Mouse (Mus musculus): ENCODE data around the gene Krt27. TPM values are rescaled to one million over a fixed set of nuclear protein-coding genes. Genes with fewer than 3 reads are reported as not detected.

The Krt27 gene
- polyA plus RNA-seq, 1 experiment from 2014 or later: not detected

DNA sequence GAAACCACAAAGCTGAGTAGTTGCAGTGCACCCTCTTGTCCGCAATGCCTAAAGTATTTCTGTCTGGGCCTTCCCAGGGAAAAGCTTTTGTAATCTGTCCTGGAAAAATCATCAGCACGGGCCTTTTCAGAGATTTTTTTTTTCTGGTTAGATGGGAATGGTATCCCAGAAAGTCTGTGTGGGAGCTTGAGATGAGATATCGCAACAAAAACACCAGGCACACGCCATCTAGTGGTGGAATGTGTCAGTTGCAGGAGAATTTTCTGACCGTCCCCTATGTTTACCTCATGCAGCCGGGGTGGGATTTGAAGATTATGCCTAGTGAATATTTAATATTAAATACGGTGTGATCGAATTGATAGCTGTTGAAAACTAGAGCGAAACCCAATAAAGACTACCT lies 13.5 kb upstream of the Krt27 start:
- WGBS (ENCODE audit: insufficient replicate concordance): 19% methylated on average over 9 of the region's 9 CpGs
- Histone ChIP-seq H3K4me3 (ENCODE audit: low read depth, low read length) (no peak overlapping the region), H3K4me1 (ENCODE audit: control insufficient read depth, insufficient read depth, low read length) (no peaks in the 10 kb centered on the region), H3K36me3 (ENCODE audit: control insufficient read depth, insufficient read depth, low read length) (no peaks in the 10 kb centered on the region), H3K27ac (ENCODE audit: low read depth, low read length) (no peak overlapping the region), H3K9me3 (replicated peaks; ENCODE audit: control insufficient read depth, low read length) (no peaks in the 10 kb centered on the region), H3K4me2 (no peak overlapping the region), H3K9ac (ENCODE audit: low read depth, low read length) (no peak overlapping the region), H3K27me3 (ENCODE audit: control insufficient read depth, insufficient read depth, low read length) (peaks cover 5% of the 10 kb centered on the region; the same call in 1 of the 2 replicates)
- ATAC-seq (replicated peaks; ENCODE audit: insufficient number of reproducible peaks, low FRiP score, low TSS enrichment): no peak

GRCm38 (mm10) chr11:99361423-99361822 lies 10.5 kb upstream of the Krt27 start:
- no peak overlapping the region for H3K4me3 ChIP-seq (ENCODE audit: low read depth, low read length)
- H3K27me3 ChIP-seq (ENCODE audit: control insufficient read depth, insufficient read depth, low read length): peaks cover 2% of the 10 kb centered on the region; the same call in 1 of the 2 replicates
- no peak for ATAC-seq (replicated peaks; ENCODE audit: insufficient number of reproducible peaks, low FRiP score, low TSS enrichment)
- H3K9me3 ChIP-seq (replicated peaks; ENCODE audit: control insufficient read depth, low read length): no peaks in the 10 kb centered on the region
- H3K4me1 ChIP-seq (ENCODE audit: control insufficient read depth, insufficient read depth, low read length): no peaks in the 10 kb centered on the region
- 81% methylated on average over 8 of the region's 8 CpGs for WGBS (ENCODE audit: insufficient replicate concordance)
- no peak overlapping the region for H3K9ac ChIP-seq (ENCODE audit: low read depth, low read length)
- H3K36me3 ChIP-seq (ENCODE audit: control insufficient read depth, insufficient read depth, low read length): no peaks in the 10 kb centered on the region
- H3K27ac ChIP-seq (ENCODE audit: low read depth, low read length): no peak overlapping the region
- H3K4me2 ChIP-seq: no peak overlapping the region

DNA sequence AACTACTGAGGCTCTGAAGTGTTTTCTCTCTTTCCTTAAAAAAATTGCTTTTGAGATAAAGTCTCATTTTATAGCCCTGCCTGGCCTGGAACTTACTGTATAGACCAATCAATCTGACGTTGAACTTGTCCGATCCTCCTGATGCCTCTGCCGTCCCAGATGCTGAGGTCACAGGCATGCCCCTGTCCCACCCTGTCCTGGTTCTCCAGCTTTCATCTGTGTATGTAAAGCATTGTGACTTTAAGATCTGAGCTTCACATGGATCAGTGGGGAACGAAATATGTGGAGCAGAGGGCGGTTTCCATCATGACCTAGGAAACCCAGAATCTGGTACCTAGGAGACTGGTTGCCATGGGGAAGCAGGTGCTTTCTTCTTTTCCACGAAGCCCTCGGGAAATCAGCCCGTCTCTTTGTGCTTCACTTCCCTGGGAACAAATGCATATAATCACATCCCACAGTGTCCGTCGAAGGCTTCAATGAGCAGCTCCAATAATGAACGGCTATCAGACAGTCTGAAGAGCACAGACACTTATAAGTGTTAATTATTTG lies 11.5 kb downstream of the Krt27 start:
- no peak overlapping the region for H3K4me3 ChIP-seq (ENCODE audit: low read depth, low read length)
- no peaks in the 10 kb centered on the region for H3K27me3 ChIP-seq (ENCODE audit: control insufficient read depth, insufficient read depth, low read length)
- 81% methylated on average over 11 of the region's 11 CpGs for WGBS (ENCODE audit: insufficient replicate concordance)
- H3K9ac ChIP-seq (ENCODE audit: low read depth, low read length): no peak overlapping the region
- H3K4me1 ChIP-seq (ENCODE audit: control insufficient read depth, insufficient read depth, low read length): no peaks in the 10 kb centered on the region
- no peaks in the 10 kb centered on the region for H3K36me3 ChIP-seq (ENCODE audit: control insufficient read depth, insufficient read depth, low read length)
- H3K4me2 ChIP-seq: no peak overlapping the region
- H3K9me3 ChIP-seq (replicated peaks; ENCODE audit: control insufficient read depth, low read length): no peaks in the 10 kb centered on the region
- H3K27ac ChIP-seq (ENCODE audit: low read depth, low read length): no peak overlapping the region
- no peak for ATAC-seq (replicated peaks; ENCODE audit: insufficient number of reproducible peaks, low FRiP score, low TSS enrichment)

DNA sequence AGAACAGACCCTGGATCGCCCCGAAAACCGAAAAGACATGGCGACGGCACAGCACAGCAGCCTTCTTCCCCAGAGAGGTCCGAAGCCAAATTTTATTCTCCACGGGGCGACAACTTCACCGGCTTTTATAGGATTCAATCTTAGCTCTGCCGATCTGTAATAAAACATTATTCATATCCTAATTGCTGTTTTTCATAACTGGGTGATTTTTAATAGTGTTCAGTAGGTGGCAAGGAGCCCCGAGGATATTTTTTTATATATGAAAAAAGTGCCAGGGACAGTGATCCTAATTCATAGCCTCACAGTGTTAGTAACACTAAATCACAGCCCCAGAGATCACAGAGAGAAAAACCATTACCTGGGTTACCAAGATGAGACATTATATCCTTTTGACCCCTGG lies 13.0 kb downstream of the Krt27 start, which contains the start of gene Krt26:
Gene Krt26, minus strand, starts transcription at position 101 of the 400 bp plus-strand sequence.
- H3K9me3 ChIP-seq (replicated peaks; ENCODE audit: control insufficient read depth, low read length): no peaks in the 10 kb centered on the region
- H3K9ac ChIP-seq (ENCODE audit: low read depth, low read length): no peak within 1 kb of the TSS
- H3K36me3 ChIP-seq (ENCODE audit: control insufficient read depth, insufficient read depth, low read length): no peaks in the 10 kb centered on the region
- H3K4me3 ChIP-seq (ENCODE audit: low read depth, low read length): no peak within 1 kb of the TSS
- 86% methylated on average over 11 of the region's 11 CpGs for WGBS (ENCODE audit: insufficient replicate concordance)
- H3K4me2 ChIP-seq: no peak within 1 kb of the TSS
- no peak within 1 kb of the TSS for H3K27ac ChIP-seq (ENCODE audit: low read depth, low read length)
- ATAC-seq (replicated peaks; ENCODE audit: insufficient number of reproducible peaks, low FRiP score, low TSS enrichment): no peak
- H3K27me3 ChIP-seq (ENCODE audit: control insufficient read depth, insufficient read depth, low read length): no peaks in the 10 kb centered on the region
- H3K4me1 ChIP-seq (ENCODE audit: control insufficient read depth, insufficient read depth, low read length): no peaks in the 10 kb centered on the region

GRCm38 (mm10) chr11:99333426-99333825 lies 17.5 kb downstream of the Krt27 start:
- Histone ChIP-seq H3K4me2 (no peak overlapping the region), H3K4me1 (ENCODE audit: control insufficient read depth, insufficient read depth, low read length) (no peaks in the 10 kb centered on the region), H3K9ac (ENCODE audit: low read depth, low read length) (no peak overlapping the region), H3K27me3 (ENCODE audit: control insufficient read depth, insufficient read depth, low read length) (no peaks in the 10 kb centered on the region), H3K36me3 (ENCODE audit: control insufficient read depth, insufficient read depth, low read length) (no peaks in the 10 kb centered on the region), H3K9me3 (replicated peaks; ENCODE audit: control insufficient read depth, low read length) (no peaks in the 10 kb centered on the region), H3K27ac (ENCODE audit: low read depth, low read length) (no peak overlapping the region), H3K4me3 (ENCODE audit: low read depth, low read length) (no peak overlapping the region)
- no peak for ATAC-seq (replicated peaks; ENCODE audit: insufficient number of reproducible peaks, low FRiP score, low TSS enrichment)
- 70% methylated on average over 13 of the region's 13 CpGs for WGBS (ENCODE audit: insufficient replicate concordance)

DNA sequence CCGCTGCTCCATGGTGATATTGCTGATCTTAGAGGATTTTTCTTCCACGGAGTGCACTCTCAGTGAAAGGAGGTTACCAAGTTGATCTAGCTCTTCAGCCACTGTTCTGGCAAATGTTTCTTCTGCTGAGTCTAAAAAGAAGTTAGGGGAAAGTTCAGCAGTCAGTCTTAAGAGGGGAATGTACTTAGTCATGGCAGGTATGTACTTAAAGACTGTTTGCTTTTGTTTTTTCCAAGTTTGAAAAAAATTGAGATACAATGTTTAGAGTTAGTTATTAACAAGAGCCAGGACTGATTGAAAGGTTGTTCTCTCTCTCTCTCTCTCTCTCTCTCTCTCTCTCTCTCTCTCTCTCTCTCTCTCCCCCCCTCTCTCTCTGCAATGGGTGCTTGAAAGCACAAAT lies 21.2 kb downstream of the Krt27 start:
- H3K4me3 ChIP-seq (ENCODE audit: low read depth, low read length): no peak overlapping the region
- 68% methylated on average over 2 of the region's 2 CpGs for WGBS (ENCODE audit: insufficient replicate concordance)
- no peaks in the 10 kb centered on the region for H3K9me3 ChIP-seq (replicated peaks; ENCODE audit: control insufficient read depth, low read length)
- H3K27ac ChIP-seq (ENCODE audit: low read depth, low read length): no peak overlapping the region
- no peak overlapping the region for H3K4me2 ChIP-seq
- no peaks in the 10 kb centered on the region for H3K36me3 ChIP-seq (ENCODE audit: control insufficient read depth, insufficient read depth, low read length)
- no peaks in the 10 kb centered on the region for H3K27me3 ChIP-seq (ENCODE audit: control insufficient read depth, insufficient read depth, low read length)
- no peak for ATAC-seq (replicated peaks; ENCODE audit: insufficient number of reproducible peaks, low FRiP score, low TSS enrichment)
- H3K4me1 ChIP-seq (ENCODE audit: control insufficient read depth, insufficient read depth, low read length): no peaks in the 10 kb centered on the region
- H3K9ac ChIP-seq (ENCODE audit: low read depth, low read length): no peak overlapping the region

DNA sequence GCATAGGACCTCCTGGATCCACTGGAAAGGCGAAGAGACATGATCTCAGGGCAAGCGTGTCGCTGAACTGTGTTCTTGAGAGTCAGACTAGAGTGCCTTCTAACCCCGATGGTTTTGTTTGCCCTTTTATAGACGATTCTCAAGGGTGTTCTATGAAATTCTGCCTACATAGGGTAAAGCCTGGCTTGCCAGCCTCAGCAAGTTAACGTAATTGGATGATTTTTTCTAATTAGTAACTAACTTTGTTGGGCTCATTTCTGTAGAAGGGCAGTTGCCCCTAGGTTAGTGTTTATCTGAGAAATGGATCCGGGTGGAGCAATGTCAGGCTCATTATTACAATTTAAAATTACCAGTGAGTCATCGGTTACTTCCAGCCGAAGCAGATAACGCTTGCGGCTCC lies 28.1 kb downstream of the Krt27 start, which contains the start of gene Krt25:
Gene Krt25, minus strand, starts transcription at position 101 of the 400 bp plus-strand sequence.
- Histone ChIP-seq H3K9ac (ENCODE audit: low read depth, low read length) (no peak within 1 kb of the TSS), H3K4me2 (no peak within 1 kb of the TSS), H3K27me3 (ENCODE audit: control insufficient read depth, insufficient read depth, low read length) (no peaks in the 10 kb centered on the region), H3K4me1 (ENCODE audit: control insufficient read depth, insufficient read depth, low read length) (no peaks in the 10 kb centered on the region), H3K9me3 (replicated peaks; ENCODE audit: control insufficient read depth, low read length) (no peaks in the 10 kb centered on the region), H3K27ac (ENCODE audit: low read depth, low read length) (no peak within 1 kb of the TSS), H3K36me3 (ENCODE audit: control insufficient read depth, insufficient read depth, low read length) (no peaks in the 10 kb centered on the region), H3K4me3 (ENCODE audit: low read depth, low read length) (no peak within 1 kb of the TSS)
- WGBS (ENCODE audit: insufficient replicate concordance): 84% methylated on average over 11 of the region's 11 CpGs
- no peak for ATAC-seq (replicated peaks; ENCODE audit: insufficient number of reproducible peaks, low FRiP score, low TSS enrichment)

GRCm38 (mm10) chr11:99321094-99321493 lies 29.8 kb downstream of the Krt27 start:
- H3K4me2 ChIP-seq: no peak overlapping the region
- ATAC-seq (replicated peaks; ENCODE audit: insufficient number of reproducible peaks, low FRiP score, low TSS enrichment): no peak
- H3K9ac ChIP-seq (ENCODE audit: low read depth, low read length): no peak overlapping the region
- H3K9me3 ChIP-seq (replicated peaks; ENCODE audit: control insufficient read depth, low read length): no peaks in the 10 kb centered on the region
- no peak overlapping the region for H3K4me3 ChIP-seq (ENCODE audit: low read depth, low read length)
- H3K27me3 ChIP-seq (ENCODE audit: control insufficient read depth, insufficient read depth, low read length): no peaks in the 10 kb centered on the region
- 82% methylated on average over 14 of the region's 14 CpGs for WGBS (ENCODE audit: insufficient replicate concordance)
- no peaks in the 10 kb centered on the region for H3K36me3 ChIP-seq (ENCODE audit: control insufficient read depth, insufficient read depth, low read length)
- H3K27ac ChIP-seq (ENCODE audit: low read depth, low read length): no peak overlapping the region
- H3K4me1 ChIP-seq (ENCODE audit: control insufficient read depth, insufficient read depth, low read length): no peaks in the 10 kb centered on the region

- Histone ChIP-seq H3K4me2 (0 out of 2 replicates have a peak overlapping the region, but pooled peaks have one; percentile 15), H3K36me3 (ENCODE audit: control insufficient read depth, insufficient read depth, low read length) (no peaks in the 10 kb centered on the region), H3K27ac (ENCODE audit: low read depth, low read length) (no peak overlapping the region), H3K9me3 (replicated peaks; ENCODE audit: control insufficient read depth, low read length) (no peaks in the 10 kb centered on the region), H3K27me3 (ENCODE audit: control insufficient read depth, insufficient read depth, low read length) (no peaks in the 10 kb centered on the region), H3K9ac (ENCODE audit: low read depth, low read length) (no peak overlapping the region), H3K4me1 (ENCODE audit: control insufficient read depth, insufficient read depth, low read length) (no peaks in the 10 kb centered on the region), H3K4me3 (ENCODE audit: low read depth, low read length) (no peak overlapping the region)
- ATAC-seq (replicated peaks; ENCODE audit: insufficient number of reproducible peaks, low FRiP score, low TSS enrichment): no peak
- WGBS (ENCODE audit: insufficient replicate concordance): 60% methylated on average over 9 of the region's 9 CpGs
These were observed 31.8 kb downstream of the Krt27 start for GRCm38 (mm10) chr11:99319127-99319526.

Data from heart, embryonic 11.5 days (tissue).